Mouse (Mus musculus): ENCODE measurements around the gene Slc2a12. TPM values are rescaled to one million over a fixed set of nuclear protein-coding genes. Genes with fewer than 3 reads are reported as not detected.

Gene Slc2a12
- polyA plus RNA-seq (2014; fragmentation: Nextera tagmentation; extraction: Ambion mirVana) = 1.6 and 2.1 TPM in 2 replicates

DNA sequence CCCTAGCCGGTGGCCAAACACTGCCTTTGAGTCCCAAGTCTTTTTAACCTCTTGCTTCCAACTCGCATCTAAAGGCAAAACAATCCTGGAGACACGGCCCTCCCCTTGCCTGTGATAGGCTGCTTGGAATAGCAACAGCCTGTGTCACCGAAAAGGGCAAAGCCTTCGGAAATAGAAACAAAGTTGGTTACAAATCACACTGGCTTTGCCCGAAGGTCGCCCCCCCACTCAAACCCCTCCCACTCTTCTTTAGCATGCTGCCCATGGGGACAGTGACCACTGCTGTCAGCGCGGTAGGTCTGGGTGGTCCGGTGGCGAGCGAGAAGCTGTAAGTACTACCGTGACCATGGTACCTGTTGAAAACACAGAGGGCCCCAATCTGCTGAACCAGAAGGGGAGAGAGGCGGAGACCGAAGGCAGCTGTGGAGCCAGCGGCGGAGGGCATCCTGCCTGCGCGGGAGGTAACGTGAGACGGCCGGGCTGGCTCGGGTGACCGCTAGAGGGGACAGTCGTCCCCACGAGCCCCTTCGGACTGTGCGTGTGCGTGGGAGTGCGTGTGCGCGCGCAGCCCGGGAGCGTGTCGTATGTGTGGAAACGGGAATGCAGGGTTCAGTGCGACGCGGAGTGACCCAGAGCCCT is at the start of gene Slc2a12:
Gene Slc2a12, plus strand, starts transcription at position 159 of the 639 bp plus-strand sequence.
- Histone ChIP-seq H3K4me3 (ENCODE audit: low read depth, low read length) (peak within 1 kb of the TSS; percentile 44), H3K27ac (replicated peaks; ENCODE audit: low read depth, low read length) (peak within 1 kb of the TSS; percentile 61), H3K36me3 (replicated peaks; ENCODE audit: control insufficient read depth, insufficient read depth, low read depth, low read length) (no peaks in the 10 kb centered on the region), H3K4me1 (ENCODE audit: control insufficient read depth, insufficient read depth, low read length) (no peaks in the 10 kb centered on the region), H3K27me3 (ENCODE audit: control insufficient read depth, insufficient read depth, low read length) (no peaks in the 10 kb centered on the region), H3K4me2 (ENCODE audit: low read depth, low read length) (peak within 1 kb of the TSS; percentile 68), H3K9ac (replicated peaks; ENCODE audit: low read length) (peak within 1 kb of the TSS; percentile 47), H3K9me3 (replicated peaks; ENCODE audit: control insufficient read depth, low read length) (no peaks in the 10 kb centered on the region)
- peak; percentile 84 for ATAC-seq (replicated peaks; ENCODE audit: insufficient number of reproducible peaks, low FRiP score, low TSS enrichment, low read depth)
- DNase-seq (ENCODE audit: low spot score) = peak; percentile 75
- WGBS = 2% methylated on average over 40 of the region's 40 CpGs

DNA sequence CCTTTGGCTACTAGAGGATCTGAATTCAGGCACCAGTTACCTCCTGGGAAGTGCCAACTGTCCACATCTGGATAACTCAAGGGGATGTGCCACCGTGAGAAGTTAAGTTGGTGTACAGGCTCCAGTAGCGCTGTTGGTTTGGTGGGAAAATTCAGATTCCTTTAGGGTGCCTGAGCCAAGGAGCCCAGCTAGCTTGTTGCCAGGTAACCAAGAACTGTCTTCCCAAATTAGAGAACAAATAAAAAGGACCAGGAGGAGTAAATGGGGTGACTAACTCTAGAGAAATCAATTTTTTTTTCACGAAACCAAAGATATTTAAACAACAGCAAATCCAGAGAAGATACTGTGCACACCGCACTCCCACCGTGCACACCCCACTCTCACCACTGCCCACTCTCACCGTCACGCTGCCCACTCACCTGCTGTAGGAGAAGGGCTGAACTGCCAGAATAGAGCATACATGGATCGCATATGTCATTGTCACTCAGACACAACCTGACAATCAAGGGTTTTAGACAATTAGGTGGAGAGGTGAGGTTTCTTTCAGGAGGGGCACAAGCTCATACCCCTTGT is 45.8 kb upstream of the Slc2a12 start:
- Histone ChIP-seq H3K9me3 (replicated peaks; ENCODE audit: control insufficient read depth, low read length) (no peaks in the 10 kb centered on the region), H3K4me1 (ENCODE audit: control insufficient read depth, insufficient read depth, low read length) (no peaks in the 10 kb centered on the region), H3K4me3 (ENCODE audit: low read depth, low read length) (no peak overlapping the region), H3K4me2 (ENCODE audit: low read depth, low read length) (no peak overlapping the region), H3K9ac (replicated peaks; ENCODE audit: low read length) (no peak overlapping the region), H3K27ac (replicated peaks; ENCODE audit: low read depth, low read length) (no peak overlapping the region), H3K36me3 (replicated peaks; ENCODE audit: control insufficient read depth, insufficient read depth, low read depth, low read length) (no peaks in the 10 kb centered on the region), H3K27me3 (ENCODE audit: control insufficient read depth, insufficient read depth, low read length) (no peaks in the 10 kb centered on the region)
- no peak for DNase-seq (ENCODE audit: low spot score)
- WGBS = 89% methylated on average over 8 of the region's 8 CpGs
- no peak for ATAC-seq (replicated peaks; ENCODE audit: insufficient number of reproducible peaks, low FRiP score, low TSS enrichment, low read depth)

DNA sequence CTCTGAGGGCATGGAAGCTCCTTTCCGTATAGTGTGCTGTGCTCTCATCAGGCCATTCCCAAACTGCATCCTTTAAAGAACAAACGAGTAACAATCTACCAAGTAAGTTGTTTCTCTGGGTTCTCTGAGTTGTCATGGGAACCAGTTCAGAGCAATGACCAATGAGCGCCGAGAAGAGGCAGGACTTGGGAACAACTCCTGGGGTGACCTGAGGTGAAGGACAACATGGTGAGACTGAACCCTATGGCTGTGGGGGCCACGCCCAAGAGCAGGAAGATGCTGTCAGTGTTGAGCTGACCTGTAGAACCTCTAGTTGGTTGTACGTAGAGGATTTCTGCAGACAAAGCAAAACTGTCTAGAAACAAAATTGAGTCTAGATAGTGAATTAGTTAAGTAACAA is 43.8 kb upstream of the Slc2a12 start:
- Histone ChIP-seq H3K27me3 (ENCODE audit: control insufficient read depth, insufficient read depth, low read length) (no peaks in the 10 kb centered on the region), H3K9ac (replicated peaks; ENCODE audit: low read length) (no peak overlapping the region), H3K4me1 (ENCODE audit: control insufficient read depth, insufficient read depth, low read length) (no peaks in the 10 kb centered on the region), H3K4me3 (ENCODE audit: low read depth, low read length) (no peak overlapping the region), H3K9me3 (replicated peaks; ENCODE audit: control insufficient read depth, low read length) (no peaks in the 10 kb centered on the region), H3K27ac (replicated peaks; ENCODE audit: low read depth, low read length) (no peak overlapping the region), H3K4me2 (ENCODE audit: low read depth, low read length) (no peak overlapping the region), H3K36me3 (replicated peaks; ENCODE audit: control insufficient read depth, insufficient read depth, low read depth, low read length) (no peaks in the 10 kb centered on the region)
- DNase-seq (ENCODE audit: low spot score) (no peak), ATAC-seq (replicated peaks; ENCODE audit: insufficient number of reproducible peaks, low FRiP score, low TSS enrichment, low read depth) (no peak)
- 84% methylated on average over 6 of the region's 6 CpGs for WGBS

DNA sequence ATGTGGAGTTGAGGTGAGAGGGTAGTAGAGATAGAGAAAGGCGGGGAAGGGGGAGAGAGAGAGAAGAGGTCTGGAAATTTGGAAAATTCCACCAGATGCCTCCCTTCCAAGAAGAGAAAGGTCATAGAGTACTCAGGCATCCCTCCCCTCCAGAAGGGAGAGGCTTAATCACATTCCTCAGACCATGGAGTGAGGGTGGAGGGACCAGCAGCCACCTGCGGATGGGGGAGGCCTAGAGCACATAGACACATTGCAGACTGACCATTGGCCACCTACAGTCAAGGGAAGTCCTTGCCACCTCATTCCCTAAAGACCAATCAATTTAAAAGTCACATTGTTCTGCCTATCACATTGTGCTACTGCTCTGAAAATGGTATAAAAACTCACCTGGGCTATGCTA is 40.0 kb upstream of the Slc2a12 start:
- no peak for DNase-seq (ENCODE audit: low spot score)
- Histone ChIP-seq H3K9ac (replicated peaks; ENCODE audit: low read length) (no peak overlapping the region), H3K27ac (replicated peaks; ENCODE audit: low read depth, low read length) (no peak overlapping the region), H3K36me3 (replicated peaks; ENCODE audit: control insufficient read depth, insufficient read depth, low read depth, low read length) (no peaks in the 10 kb centered on the region), H3K4me2 (ENCODE audit: low read depth, low read length) (no peak overlapping the region), H3K4me3 (ENCODE audit: low read depth, low read length) (no peak overlapping the region), H3K9me3 (replicated peaks; ENCODE audit: control insufficient read depth, low read length) (no peaks in the 10 kb centered on the region), H3K27me3 (ENCODE audit: control insufficient read depth, insufficient read depth, low read length) (no peaks in the 10 kb centered on the region), H3K4me1 (ENCODE audit: control insufficient read depth, insufficient read depth, low read length) (no peaks in the 10 kb centered on the region)
- no peak for ATAC-seq (replicated peaks; ENCODE audit: insufficient number of reproducible peaks, low FRiP score, low TSS enrichment, low read depth)
- 74% methylated on average over 2 of the region's 2 CpGs for WGBS

DNA sequence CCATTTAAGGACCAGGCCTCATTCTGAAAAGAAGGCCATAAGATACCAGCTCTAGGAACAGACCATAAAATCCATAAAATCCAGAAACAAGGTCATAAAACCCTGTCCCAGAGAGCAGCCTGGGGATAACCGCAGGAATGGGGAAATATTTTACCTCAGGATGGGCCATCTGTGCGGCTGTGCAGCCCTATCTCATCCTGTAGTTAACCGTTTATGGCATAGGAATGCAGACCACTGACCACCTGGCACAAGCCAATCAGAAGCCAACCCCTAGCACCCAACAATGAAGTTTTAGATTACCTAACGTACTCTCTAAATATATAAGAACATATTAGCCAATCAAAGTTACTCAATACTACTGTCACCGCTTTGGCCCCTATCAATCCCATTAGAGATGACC is 36.5 kb upstream of the Slc2a12 start:
- Histone ChIP-seq H3K9ac (replicated peaks; ENCODE audit: low read length) (no peak overlapping the region), H3K4me3 (ENCODE audit: low read depth, low read length) (no peak overlapping the region), H3K27ac (replicated peaks; ENCODE audit: low read depth, low read length) (no peak overlapping the region), H3K4me1 (ENCODE audit: control insufficient read depth, insufficient read depth, low read length) (no peaks in the 10 kb centered on the region), H3K36me3 (replicated peaks; ENCODE audit: control insufficient read depth, insufficient read depth, low read depth, low read length) (no peaks in the 10 kb centered on the region), H3K27me3 (ENCODE audit: control insufficient read depth, insufficient read depth, low read length) (no peaks in the 10 kb centered on the region), H3K9me3 (replicated peaks; ENCODE audit: control insufficient read depth, low read length) (no peaks in the 10 kb centered on the region), H3K4me2 (ENCODE audit: low read depth, low read length) (no peak overlapping the region)
- DNase-seq (ENCODE audit: low spot score) = no peak
- 80% methylated on average over 5 of the region's 5 CpGs for WGBS
- ATAC-seq (replicated peaks; ENCODE audit: insufficient number of reproducible peaks, low FRiP score, low TSS enrichment, low read depth) = 0 out of 2 replicates have a peak, but pooled peaks have one; percentile 27

GRCm38 (mm10) chr10:22608799-22609357 is 35.9 kb upstream of the Slc2a12 start:
- H3K27ac ChIP-seq (replicated peaks; ENCODE audit: low read depth, low read length) = no peak overlapping the region
- H3K4me1 ChIP-seq (ENCODE audit: control insufficient read depth, insufficient read depth, low read length) = no peaks in the 10 kb centered on the region
- H3K9me3 ChIP-seq (replicated peaks; ENCODE audit: control insufficient read depth, low read length) = no peaks in the 10 kb centered on the region
- no peak overlapping the region for H3K4me3 ChIP-seq (ENCODE audit: low read depth, low read length)
- H3K36me3 ChIP-seq (replicated peaks; ENCODE audit: control insufficient read depth, insufficient read depth, low read depth, low read length) = no peaks in the 10 kb centered on the region
- peak overlapping the region; percentile 54 for H3K9ac ChIP-seq (replicated peaks; ENCODE audit: low read length)
- 4% methylated on average over 11 of the region's 11 CpGs for WGBS
- ATAC-seq (replicated peaks; ENCODE audit: insufficient number of reproducible peaks, low FRiP score, low TSS enrichment, low read depth) = peak; percentile 51
- peak overlapping the region; percentile 11 for H3K4me2 ChIP-seq (ENCODE audit: low read depth, low read length)
- DNase-seq (ENCODE audit: low spot score) = peak; percentile 64
- H3K27me3 ChIP-seq (ENCODE audit: control insufficient read depth, insufficient read depth, low read length) = no peaks in the 10 kb centered on the region

GRCm38 (mm10) chr10:22613301-22613700 is 31.5 kb upstream of the Slc2a12 start:
- no peaks in the 10 kb centered on the region for H3K36me3 ChIP-seq (replicated peaks; ENCODE audit: control insufficient read depth, insufficient read depth, low read depth, low read length)
- H3K9ac ChIP-seq (replicated peaks; ENCODE audit: low read length) = no peak overlapping the region
- H3K9me3 ChIP-seq (replicated peaks; ENCODE audit: control insufficient read depth, low read length) = no peaks in the 10 kb centered on the region
- ATAC-seq (replicated peaks; ENCODE audit: insufficient number of reproducible peaks, low FRiP score, low TSS enrichment, low read depth) = no peak
- DNase-seq (ENCODE audit: low spot score) = no peak
- H3K27ac ChIP-seq (replicated peaks; ENCODE audit: low read depth, low read length) = no peak overlapping the region
- no peaks in the 10 kb centered on the region for H3K27me3 ChIP-seq (ENCODE audit: control insufficient read depth, insufficient read depth, low read length)
- no peak overlapping the region for H3K4me2 ChIP-seq (ENCODE audit: low read depth, low read length)
- no peaks in the 10 kb centered on the region for H3K4me1 ChIP-seq (ENCODE audit: control insufficient read depth, insufficient read depth, low read length)
- no peak overlapping the region for H3K4me3 ChIP-seq (ENCODE audit: low read depth, low read length)
- WGBS = 85% methylated on average over 5 of the region's 5 CpGs

DNA sequence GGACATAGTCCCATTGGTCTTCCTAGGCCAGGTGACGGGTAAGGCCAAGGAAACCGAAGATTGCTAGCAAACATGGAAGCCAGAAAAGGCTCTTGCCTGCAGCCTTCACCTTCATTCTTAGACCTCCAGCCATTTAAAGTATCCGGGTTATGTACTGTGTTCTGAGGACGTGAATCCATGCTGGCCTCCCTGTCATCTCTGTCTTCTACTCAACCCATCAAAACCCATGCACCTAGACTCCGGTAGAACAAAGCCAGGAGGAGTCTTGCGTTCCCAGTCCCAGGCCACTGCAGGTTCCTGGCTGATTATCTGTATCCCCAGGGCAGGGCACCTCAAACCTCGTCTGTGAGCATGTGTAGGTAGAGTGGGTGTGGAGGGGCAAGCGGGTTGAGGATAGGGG is 30.3 kb upstream of the Slc2a12 start:
- Histone ChIP-seq H3K27ac (replicated peaks; ENCODE audit: low read depth, low read length) (no peak overlapping the region), H3K9me3 (replicated peaks; ENCODE audit: control insufficient read depth, low read length) (no peaks in the 10 kb centered on the region), H3K4me2 (ENCODE audit: low read depth, low read length) (no peak overlapping the region), H3K4me1 (ENCODE audit: control insufficient read depth, insufficient read depth, low read length) (no peaks in the 10 kb centered on the region), H3K27me3 (ENCODE audit: control insufficient read depth, insufficient read depth, low read length) (no peaks in the 10 kb centered on the region), H3K9ac (replicated peaks; ENCODE audit: low read length) (no peak overlapping the region), H3K36me3 (replicated peaks; ENCODE audit: control insufficient read depth, insufficient read depth, low read depth, low read length) (no peaks in the 10 kb centered on the region), H3K4me3 (ENCODE audit: low read depth, low read length) (no peak overlapping the region)
- 92% methylated on average over 8 of the region's 8 CpGs for WGBS
- DNase-seq (ENCODE audit: low spot score) (no peak), ATAC-seq (replicated peaks; ENCODE audit: insufficient number of reproducible peaks, low FRiP score, low TSS enrichment, low read depth) (no peak)

Data from embryonic facial prominence, embryonic 11.5 days (tissue).